ENCODE assay signal across 10 mouse cellular contexts in the genomic region with DNA sequence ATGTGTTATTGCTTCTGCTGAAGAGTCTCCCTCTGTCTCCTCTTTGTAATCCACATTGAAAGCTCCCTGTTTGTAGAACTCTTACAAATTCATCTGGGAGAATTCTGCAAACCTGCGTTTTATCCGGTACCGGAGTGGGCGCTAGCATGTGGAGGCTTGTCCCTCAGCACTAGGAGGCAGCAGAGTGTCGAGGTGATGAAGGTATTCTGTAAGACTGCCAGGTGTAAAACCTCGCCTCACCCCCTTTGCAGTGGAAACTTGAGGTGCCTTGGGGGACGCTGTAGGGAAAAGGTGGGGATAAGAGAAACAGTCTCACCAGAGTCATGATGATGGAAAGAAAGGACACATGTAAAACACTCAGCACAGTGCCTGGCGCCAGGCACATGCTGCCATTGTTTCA. TPM values are rescaled to one million over a fixed set of nuclear protein-coding genes. Genes with fewer than 3 reads are reported as not detected.
DNase-seq lines count a peak whose midpoint lies in the region; ATAC-seq and TF ChIP-seq lines count a peak whose summit lies in the region.
"Had no signal": no experiment of that assay in that cellular context is flagged by ENCODE, and none has a peak within 500 bp of the region (broad histone marks: within the 10 kb centered on the region; RNA-seq: fewer than 3 reads in every experiment).

No protein-coding gene starts in this region.

- DNase-seq in adrenal gland, postnatal 36 days = peak; percentile 14 to 48
- no peak for DNase-seq in adrenal gland, postnatal 25 days
- no peak for DNase-seq in liver, embryonic 14.5 days (ENCODE audit: low read depth in 3 of 3, low spot score in 3 of 3)
- DNase-seq in liver, embryonic 11.5 days (ENCODE audit: low spot score) = no peak
- DNase-seq in kidney, postnatal 10 days = peak; percentile 55
- peak; percentile 29 for DNase-seq in thymus, postnatal 0 days (ENCODE audit: low spot score)
- DNase-seq: retina, postnatal 1 day had no signal

- H3K4me2 ChIP-seq in liver, embryonic 14.5 days (ENCODE audit: low read depth) = no peak overlapping the region
- H3K4me2 ChIP-seq in liver, embryonic 11.5 days = no peak overlapping the region
- H3K4me2 ChIP-seq in midbrain, embryonic 15.5 days = no peak overlapping the region

- H3K9ac ChIP-seq in liver, embryonic 14.5 days (replicated peaks) = no peak overlapping the region
- no peak overlapping the region for H3K9ac ChIP-seq in liver, embryonic 11.5 days (ENCODE audit: low read depth, low read length)
- no peak overlapping the region for H3K9ac ChIP-seq in midbrain, embryonic 15.5 days

- no peak for ATAC-seq in liver, embryonic 14.5 days (ENCODE audit: insufficient read depth)
- ATAC-seq in liver, embryonic 11.5 days (replicated peaks; ENCODE audit: low FRiP score) = no peak
- ATAC-seq in erythroid progenitor cell, adult 5-6 weeks (replicated peaks; ENCODE audit: low FRiP score, poor library complexity, severe bottlenecking) = no peak
- ATAC-seq in midbrain, embryonic 15.5 days (replicated peaks) = no peak
- ATAC-seq: forebrain, embryonic 16.5 days had no signal

- no peaks in the 10 kb centered on the region; the same call in 1 of the 2 replicates for H3K27me3 ChIP-seq in liver, embryonic 14.5 days (ENCODE audit: control insufficient read depth, insufficient read depth, low read length)
- no peaks in the 10 kb centered on the region for H3K27me3 ChIP-seq in liver, embryonic 11.5 days (replicated peaks; ENCODE audit: control insufficient read depth, insufficient read depth, low read length)
- H3K27me3 ChIP-seq in midbrain, embryonic 15.5 days (replicated peaks) = no peaks in the 10 kb centered on the region

- whole genome bisulfite sequencing in liver, embryonic 14.5 days (ENCODE audit: insufficient replicate concordance) = 42% methylated on average over 8 of the region's 8 CpGs
- WGBS in liver, embryonic 11.5 days = 40% methylated on average over 8 of the region's 8 CpGs
- WGBS in midbrain, embryonic 15.5 days = 40% methylated on average over 8 of the region's 8 CpGs

- H3K27ac ChIP-seq in liver, embryonic 14.5 days = no peak overlapping the region
- H3K27ac ChIP-seq in liver, embryonic 11.5 days (ENCODE audit: low read depth, low read length) = no peak overlapping the region
- no peak overlapping the region for H3K27ac ChIP-seq in midbrain, embryonic 15.5 days

- no peaks in the 10 kb centered on the region for H3K36me3 ChIP-seq in liver, embryonic 14.5 days (replicated peaks; ENCODE audit: control insufficient read depth, insufficient read depth, low read depth)
- H3K36me3 ChIP-seq in liver, embryonic 11.5 days (ENCODE audit: control insufficient read depth, insufficient read depth, low read length) = no peaks in the 10 kb centered on the region
- H3K36me3 ChIP-seq in midbrain, embryonic 15.5 days (replicated peaks) = no peaks in the 10 kb centered on the region

- peak; percentile 61 for TF ChIP-seq CTCF in liver, embryonic 14.5 days (IDR thresholded peaks at IDR 0.05; ENCODE audit: low read depth)

- H3K4me1 ChIP-seq in liver, embryonic 14.5 days (replicated peaks; ENCODE audit: control insufficient read depth in 2 of 2, insufficient read depth in 2 of 2, low read length in 1 of 2) = peaks cover 5 to 7% of the 10 kb centered on the region in 2 experiments
- H3K4me1 ChIP-seq in liver, embryonic 11.5 days (replicated peaks; ENCODE audit: control insufficient read depth, insufficient read depth, low read length) = no peaks in the 10 kb centered on the region
- no peaks in the 10 kb centered on the region for H3K4me1 ChIP-seq in midbrain, embryonic 15.5 days

- H3K4me3 ChIP-seq in liver, embryonic 14.5 days (ENCODE audit: insufficient read depth in 1 of 2, low read depth in 2 of 2, low read length in 2 of 2) = no peak overlapping the region
- no peak overlapping the region for H3K4me3 ChIP-seq in liver, embryonic 11.5 days (ENCODE audit: low read depth, low read length)
- no peak overlapping the region for H3K4me3 ChIP-seq in midbrain, embryonic 15.5 days

- no peak for TF ChIP-seq EP300 in liver, embryonic 14.5 days (IDR thresholded peaks at IDR 0.05; ENCODE audit: low read depth)

- no peaks in the 10 kb centered on the region for H3K9me3 ChIP-seq in liver, embryonic 14.5 days (ENCODE audit: control insufficient read depth, low read length)
- H3K9me3 ChIP-seq in liver, embryonic 11.5 days (ENCODE audit: control insufficient read depth, low read length) = no peaks in the 10 kb centered on the region
- H3K9me3 ChIP-seq in midbrain, embryonic 15.5 days = no peaks in the 10 kb centered on the region

RNA-seq across cellular contexts. Expression of a gene that starts 14.0 kb away (rescaled TPM):
- total RNA-seq in adrenal gland, postnatal 36 days (2021) = 100 to 1,000 TPM; 107 to 136 TPM
- 108 and 130 TPM in 2 replicates for total RNA-seq in adrenal gland, postnatal 25 days (2021)
- 12.2 and 18.5 TPM in 2 replicates for polyA plus RNA-seq in liver, embryonic 14.5 days (2012; rRNA removed)
- polyA plus RNA-seq in liver, embryonic 14.5 days (2014; fragmentation: Nextera tagmentation; extraction: Ambion mirVana) = 45.3 and 49.1 TPM in 2 replicates
- 105 and 112 TPM in 2 replicates for polyA plus RNA-seq in liver, embryonic 11.5 days (2014; fragmentation: Nextera tagmentation; extraction: Ambion mirVana)
- polyA plus RNA-seq in thymus, postnatal 0 days (2015; fragmentation: Nextera tagmentation; extraction: Ambion mirVana) = 86.3 and 93.3 TPM in 2 replicates
- 46.9 and 103 TPM in 2 replicates for total RNA-seq in erythroid progenitor cell, adult 5-6 weeks (2015; ENCODE audit: low replicate concordance)
- total RNA-seq in erythroid progenitor cell, adult 5-6 weeks (2017; ENCODE audit: low replicate concordance) = 43.6 and 67.9 TPM in 2 replicates
- polyA plus RNA-seq in midbrain, embryonic 15.5 days (2015; fragmentation: Nextera tagmentation; extraction: Ambion mirVana) = 184 and 186 TPM in 2 replicates

RNA-seq across cellular contexts. Expression of a gene that starts 38.0 kb away (rescaled TPM):
- total RNA-seq in adrenal gland, postnatal 36 days (2021) = not detected
- 0.55 TPM in 1 of 2 replicates, not detected in the other for total RNA-seq in adrenal gland, postnatal 25 days (2021)
- polyA plus RNA-seq in liver, embryonic 14.5 days (2012; rRNA removed) = 0.04 and 0.06 TPM in 2 replicates
- polyA plus RNA-seq in liver, embryonic 14.5 days (2014; fragmentation: Nextera tagmentation; extraction: Ambion mirVana) = not detected in 2 replicates
- 0.38 TPM in 1 of 2 replicates, not detected in the other for polyA plus RNA-seq in liver, embryonic 11.5 days (2014; fragmentation: Nextera tagmentation; extraction: Ambion mirVana)
- 0.12 and 0.49 TPM in 2 replicates for polyA plus RNA-seq in thymus, postnatal 0 days (2015; fragmentation: Nextera tagmentation; extraction: Ambion mirVana)
- not detected in 2 replicates for total RNA-seq in erythroid progenitor cell, adult 5-6 weeks (2015; ENCODE audit: low replicate concordance)
- total RNA-seq in erythroid progenitor cell, adult 5-6 weeks (2017; ENCODE audit: low replicate concordance) = not detected in 2 replicates
- 0.18 and 0.49 TPM in 2 replicates for polyA plus RNA-seq in midbrain, embryonic 15.5 days (2015; fragmentation: Nextera tagmentation; extraction: Ambion mirVana)
- polyA plus RNA-seq: forebrain, embryonic 16.5 days had no signal

RNA-seq across cellular contexts. Expression of a gene that starts 38.2 kb away (rescaled TPM):
- total RNA-seq in adrenal gland, postnatal 36 days (2021) = 10 to 100 TPM in 1 of 2 experiments, 1 to 10 TPM in 1; 4.9 to 15.0 TPM
- total RNA-seq in adrenal gland, postnatal 25 days (2021) = 5.9 and 7.0 TPM in 2 replicates
- polyA plus RNA-seq in liver, embryonic 14.5 days (2012; rRNA removed) = 67.9 and 100 TPM in 2 replicates
- polyA plus RNA-seq in liver, embryonic 14.5 days (2014; fragmentation: Nextera tagmentation; extraction: Ambion mirVana) = 56.3 and 59.8 TPM in 2 replicates
- polyA plus RNA-seq in liver, embryonic 11.5 days (2014; fragmentation: Nextera tagmentation; extraction: Ambion mirVana) = 16.3 and 17.3 TPM in 2 replicates
- polyA plus RNA-seq in thymus, postnatal 0 days (2015; fragmentation: Nextera tagmentation; extraction: Ambion mirVana) = 2.9 and 3.2 TPM in 2 replicates
- 226 and 240 TPM in 2 replicates for total RNA-seq in erythroid progenitor cell, adult 5-6 weeks (2015; ENCODE audit: low replicate concordance)
- total RNA-seq in erythroid progenitor cell, adult 5-6 weeks (2017; ENCODE audit: low replicate concordance) = 362 and 391 TPM in 2 replicates
- polyA plus RNA-seq in midbrain, embryonic 15.5 days (2015; fragmentation: Nextera tagmentation; extraction: Ambion mirVana) = 14.7 and 15.0 TPM in 2 replicates

RNA-seq across cellular contexts. Expression of a gene that starts 54.1 kb away (rescaled TPM):
- total RNA-seq in adrenal gland, postnatal 36 days (2021) = 1 to 10 TPM; 1.6 to 2.7 TPM
- total RNA-seq in adrenal gland, postnatal 25 days (2021) = 1.2 and 1.4 TPM in 2 replicates
- 3.3 and 4.7 TPM in 2 replicates for polyA plus RNA-seq in liver, embryonic 14.5 days (2012; rRNA removed)
- polyA plus RNA-seq in liver, embryonic 14.5 days (2014; fragmentation: Nextera tagmentation; extraction: Ambion mirVana) = 5.8 and 7.2 TPM in 2 replicates
- 8.4 and 10.2 TPM in 2 replicates for polyA plus RNA-seq in liver, embryonic 11.5 days (2014; fragmentation: Nextera tagmentation; extraction: Ambion mirVana)
- 2.5 and 2.9 TPM in 2 replicates for polyA plus RNA-seq in thymus, postnatal 0 days (2015; fragmentation: Nextera tagmentation; extraction: Ambion mirVana)
- 79.6 and 88.9 TPM in 2 replicates for total RNA-seq in erythroid progenitor cell, adult 5-6 weeks (2015; ENCODE audit: low replicate concordance)
- total RNA-seq in erythroid progenitor cell, adult 5-6 weeks (2017; ENCODE audit: low replicate concordance) = 40.0 and 44.3 TPM in 2 replicates
- polyA plus RNA-seq in midbrain, embryonic 15.5 days (2015; fragmentation: Nextera tagmentation; extraction: Ambion mirVana) = 1.1 and 1.3 TPM in 2 replicates

Comparison
In these comparisons a context has a peak if more than half of its experiments do, and no peak if none do; other contexts are left out.
1. DNase-seq: peak in adrenal gland, postnatal 36 days (2 of 2), kidney, postnatal 10 days (single experiment) and thymus, postnatal 0 days (single experiment); none in adrenal gland, postnatal 25 days (single experiment), liver, embryonic 14.5 days (0 of 3) and liver, embryonic 11.5 days (single experiment).